Mouse (Mus musculus) heart, embryonic 13.5 days (tissue): ENCODE data around the gene Hspa12a. TPM values are rescaled to one million over a fixed set of nuclear protein-coding genes. Genes with fewer than 3 reads are reported as not detected.
A peak's percentile ranks its signal among the peaks of the same experiment; 100 is the strongest.

Experiments used
- ATAC-seq: fragments of 200-750 bp; cut with Nextera tagmentation; 2 replicates; pipeline ENCODE4 v1.8.0; 2017; ENCODE audit warnings: moderate TSS enrichment; ENCODE audit not compliant: insufficient number of reproducible peaks, low FRiP score, low TSS enrichment; ENCODE audit errors: extremely low read depth
- H3K27ac ChIP-seq: fragments of 300-500 bp; sonication (generic); replicated peaks from 2 replicates; pipeline ENCODE4 v1.5.1; 2015; ENCODE audit warnings: moderate library complexity, mild to moderate bottlenecking, inconsistent platforms
- H3K27me3 ChIP-seq: fragments of 300-500 bp; sonication (generic); replicated peaks from 2 replicates; pipeline ENCODE4 v1.6.1; 2015; ENCODE audit warnings: mild to moderate bottlenecking, inconsistent platforms
- H3K36me3 ChIP-seq: fragments of 300-500 bp; sonication (generic); 2 replicates; pipeline ENCODE4 v1.6.1; 2015; ENCODE audit warnings: mild to moderate bottlenecking, inconsistent platforms
- H3K4me1 ChIP-seq: fragments of 300-500 bp; sonication (generic); 2 replicates; pipeline ENCODE4 v1.6.1; 2015; ENCODE audit warnings: inconsistent platforms
- H3K4me2 ChIP-seq: fragments of 300-500 bp; sonication (generic); 2 replicates; pipeline ENCODE4 v1.6.1; 2015; ENCODE audit warnings: inconsistent platforms, mild to moderate bottlenecking, moderate library complexity
- H3K4me3 ChIP-seq: fragments of 300-500 bp; sonication (generic); 2 replicates; pipeline ENCODE4 v1.5.1; 2015; ENCODE audit warnings: moderate library complexity, mild to moderate bottlenecking, inconsistent platforms
- H3K9ac ChIP-seq: fragments of 300-500 bp; sonication (generic); 2 replicates; pipeline ENCODE4 v1.6.1; 2015; ENCODE audit warnings: inconsistent platforms, mild to moderate bottlenecking, moderate library complexity
- H3K9me3 ChIP-seq: fragments of 300-500 bp; sonication (generic); 2 replicates; pipeline ENCODE4 v1.6.1; 2016; ENCODE audit warnings: inconsistent platforms
- WGBS: fragments of 180-500 bp; shearing (Covaris S2); methylation state at CpG from one replicate; pipeline ENCODE4 v1.1.7; 2015; ENCODE audit warnings: mixed read lengths; 5-methylcytosine and 5-hydroxymethylcytosine counted together
- polyA plus RNA-seq: library from polyadenylated mRNA; unstranded; fragments of >200 nt; fragmentation: Nextera tagmentation; extraction: Ambion mirVana; gene quantifications from 2 replicates; pipeline ENCODE4 v1.2.1, GENCODE M21; 2015

Hspa12a gene
- polyA plus RNA-seq, 1 experiment from 2014 or later, result 9.0 TPM

DNA sequence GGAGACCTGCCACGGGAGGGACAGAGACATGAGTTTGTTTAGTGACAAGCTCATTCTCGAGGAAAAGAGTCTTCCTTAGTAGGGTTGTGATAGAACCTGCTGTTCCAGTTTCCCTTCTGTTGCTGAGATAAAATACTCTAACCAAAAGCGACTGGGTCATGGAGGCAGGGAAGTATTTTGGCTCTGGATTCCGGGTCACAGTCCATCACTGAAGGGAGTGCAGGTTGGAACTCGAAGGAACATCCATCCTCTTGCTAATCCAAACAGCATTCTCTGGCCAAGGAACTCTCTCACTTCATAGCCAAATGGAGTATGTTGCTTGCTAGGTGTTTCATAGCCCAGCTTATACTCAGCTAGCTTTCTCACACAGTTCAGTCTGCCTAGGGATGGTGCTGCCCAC lies 167.0 kb downstream of the Hspa12a start:
- H3K27ac ChIP-seq, result no peak overlapping the region
- H3K36me3 ChIP-seq, result no peaks in the 10 kb centered on the region
- H3K4me1 ChIP-seq, result no peaks in the 10 kb centered on the region
- no peak overlapping the region for H3K4me2 ChIP-seq
- H3K27me3 ChIP-seq, result no peaks in the 10 kb centered on the region
- WGBS, result 61% methylated on average over 5 of the region's 5 CpGs
- H3K9ac ChIP-seq, result no peak overlapping the region
- H3K9me3 ChIP-seq, result no peaks in the 10 kb centered on the region
- ATAC-seq, result no peak
- no peak overlapping the region for H3K4me3 ChIP-seq

DNA sequence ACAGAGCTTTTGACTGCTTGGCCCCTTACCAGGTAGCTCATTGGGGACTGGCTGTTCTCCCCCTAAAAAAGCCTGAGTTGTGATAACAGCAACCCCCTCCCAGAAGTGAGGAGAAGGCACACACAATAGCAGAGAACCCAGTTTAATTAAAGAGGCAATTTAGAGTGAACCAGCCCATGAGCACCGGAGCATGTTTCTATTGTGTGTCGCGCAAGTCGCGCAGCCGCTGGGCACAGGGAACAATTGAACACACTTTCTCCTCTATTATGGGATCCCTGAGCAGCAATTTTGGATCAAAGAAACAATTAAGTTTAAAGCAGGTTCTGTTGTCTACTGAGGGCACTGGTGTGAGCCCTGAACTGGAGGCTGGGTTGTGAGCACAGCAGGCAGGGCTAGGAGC lies 176.1 kb downstream of the Hspa12a start:
- Histone ChIP-seq H3K4me3 (no peak overlapping the region), H3K9ac (no peak overlapping the region), H3K9me3 (no peaks in the 10 kb centered on the region), H3K4me2 (no peak overlapping the region), H3K27ac (no peak overlapping the region), H3K4me1 (peaks cover 3% of the 10 kb centered on the region; the same call in 1 of the 2 replicates), H3K36me3 (no peaks in the 10 kb centered on the region), H3K27me3 (peaks cover 20% of the 10 kb centered on the region; the same call in 1 of the 2 replicates)
- no peak for ATAC-seq
- WGBS, result 95% methylated on average over 6 of the region's 6 CpGs

DNA sequence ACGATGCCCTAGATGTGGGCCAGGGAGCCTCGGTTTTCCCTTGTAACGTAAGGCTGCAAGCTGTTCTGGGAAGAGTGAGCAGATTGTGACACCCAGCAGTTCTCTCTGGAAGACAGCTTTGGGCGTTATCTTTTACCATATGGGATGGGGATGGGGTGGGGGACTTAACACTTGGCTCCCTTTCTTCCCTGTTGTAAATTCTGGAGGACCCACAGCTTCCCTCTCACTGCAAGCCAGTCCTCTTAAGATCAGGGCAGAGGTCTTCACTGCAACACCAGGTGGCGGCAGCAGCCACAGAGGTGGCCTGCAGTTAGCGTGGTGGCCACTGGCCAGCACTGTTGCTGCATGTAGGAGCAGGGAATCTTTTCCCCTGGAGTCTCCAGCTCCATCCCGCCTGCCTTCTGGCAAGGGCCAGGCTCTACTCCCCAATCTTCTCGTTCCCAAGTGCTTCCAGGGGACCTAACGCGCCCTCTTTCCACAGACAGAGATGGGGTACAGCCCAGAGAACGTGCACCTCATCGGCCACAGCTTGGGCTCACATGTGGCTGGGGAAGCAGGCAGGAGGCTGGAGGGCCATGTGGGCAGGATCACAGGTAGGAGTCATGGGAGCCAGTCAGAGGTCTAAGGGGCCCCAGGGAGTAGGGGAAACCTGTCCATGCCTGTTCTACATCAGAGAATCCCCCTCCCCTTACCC lies 180.5 kb downstream of the Hspa12a start:
- Histone ChIP-seq H3K4me2 (peak overlapping the region; percentile 38; the same call in 1 of the 2 replicates), H3K36me3 (no peaks in the 10 kb centered on the region), H3K27ac (no peak overlapping the region), H3K4me1 (peaks cover 3% of the 10 kb centered on the region; the same call in 1 of the 2 replicates), H3K4me3 (no peak overlapping the region), H3K9ac (no peak overlapping the region), H3K27me3 (peaks cover 16% of the 10 kb centered on the region; the same call in 1 of the 2 replicates), H3K9me3 (no peaks in the 10 kb centered on the region)
- 6% methylated on average over 12 of the region's 12 CpGs for WGBS
- no peak for ATAC-seq

DNA sequence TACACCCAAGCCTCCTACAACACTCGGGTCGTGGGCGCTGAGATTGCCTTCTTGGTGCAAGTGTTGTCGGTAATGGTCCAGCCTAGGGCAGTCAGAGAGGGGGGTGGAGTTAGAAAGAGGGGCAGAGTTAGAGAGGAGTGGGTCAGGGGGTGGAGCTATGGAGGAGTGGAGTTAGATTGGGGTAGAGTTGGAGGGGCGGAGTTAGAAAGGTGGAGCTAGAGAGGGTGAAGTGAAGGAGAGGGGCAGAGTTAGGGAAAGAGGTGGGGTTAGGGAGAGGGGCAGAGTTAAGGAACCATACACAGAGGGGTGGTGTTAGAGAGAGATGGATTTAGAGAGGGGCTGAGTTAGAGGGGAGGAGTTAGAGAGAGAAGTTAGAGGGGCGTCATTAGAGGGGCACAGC lies 181.1 kb downstream of the Hspa12a start:
- 24% methylated on average over 6 of the region's 6 CpGs for WGBS
- Histone ChIP-seq H3K9ac (no peak overlapping the region), H3K27ac (no peak overlapping the region), H3K4me1 (peaks cover 3% of the 10 kb centered on the region; the same call in 1 of the 2 replicates), H3K36me3 (no peaks in the 10 kb centered on the region), H3K4me2 (no peak overlapping the region), H3K27me3 (peaks cover 15% of the 10 kb centered on the region; the same call in 1 of the 2 replicates), H3K4me3 (no peak overlapping the region), H3K9me3 (no peaks in the 10 kb centered on the region)
- ATAC-seq, result no peak; the same call in 1 of the 2 replicates

DNA sequence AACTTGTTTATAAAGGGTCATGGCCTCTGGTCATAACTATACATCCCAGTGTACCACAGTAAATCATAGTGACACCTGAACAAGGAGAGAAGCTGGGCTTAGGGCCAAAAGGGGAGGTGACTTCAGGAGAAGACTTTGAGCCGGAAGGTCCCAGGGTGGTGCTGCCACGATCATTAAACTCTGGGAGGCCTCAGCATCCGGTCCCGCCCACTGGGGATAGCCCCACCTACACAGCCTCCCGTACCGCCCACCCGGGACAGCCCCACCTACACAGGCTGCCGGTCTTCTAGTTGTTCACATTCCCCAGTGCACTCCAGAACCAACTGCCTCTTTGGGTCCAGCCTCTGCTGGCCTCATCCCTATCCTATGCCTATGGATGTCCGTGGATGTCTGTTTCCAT lies 184.0 kb downstream of the Hspa12a start, which contains the start of gene Pnliprp2:
Pnliprp2 (plus strand) TSS at position 297 of the 400 bp plus-strand sequence.
- peaks cover 13% of the 10 kb centered on the region; the same call in 1 of the 2 replicates for H3K27me3 ChIP-seq
- H3K4me2 ChIP-seq, result no peak within 1 kb of the TSS
- no peak for ATAC-seq
- no peak within 1 kb of the TSS for H3K4me3 ChIP-seq
- no peak within 1 kb of the TSS for H3K27ac ChIP-seq
- peaks cover 3% of the 10 kb centered on the region; the same call in 1 of the 2 replicates for H3K4me1 ChIP-seq
- WGBS, result 54% methylated on average over 9 of the region's 9 CpGs
- H3K9ac ChIP-seq, result no peak within 1 kb of the TSS
- no peaks in the 10 kb centered on the region for H3K36me3 ChIP-seq
- no peaks in the 10 kb centered on the region; the same call in 1 of the 2 replicates for H3K9me3 ChIP-seq

DNA sequence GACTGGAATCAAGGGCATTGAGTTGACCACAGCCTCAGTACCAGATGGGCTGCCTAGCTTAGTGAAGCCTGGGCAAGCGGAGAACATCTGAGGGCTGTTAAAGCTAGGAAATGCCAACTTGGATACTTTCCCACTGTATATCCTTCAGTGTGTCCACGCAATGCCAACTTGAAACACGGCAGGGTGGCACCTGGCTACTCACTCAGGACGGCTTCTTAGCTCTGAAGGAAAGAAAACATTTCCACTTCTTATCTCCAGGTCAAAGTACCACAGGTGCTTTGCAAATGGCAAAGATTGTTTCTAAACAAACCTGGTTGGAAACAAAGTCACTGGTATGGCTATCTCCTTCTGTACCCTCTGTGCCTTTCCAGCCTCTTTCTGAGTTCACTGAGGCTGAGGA lies 184.6 kb downstream of the Hspa12a start:
- Histone ChIP-seq H3K36me3 (no peaks in the 10 kb centered on the region), H3K9ac (no peak overlapping the region), H3K4me1 (peaks cover 3% of the 10 kb centered on the region; the same call in 1 of the 2 replicates), H3K9me3 (no peaks in the 10 kb centered on the region; the same call in 1 of the 2 replicates), H3K4me2 (no peak overlapping the region), H3K27ac (no peak overlapping the region), H3K27me3 (peaks cover 9% of the 10 kb centered on the region; the same call in 1 of the 2 replicates), H3K4me3 (no peak overlapping the region)
- WGBS, result 85% methylated on average over 4 of the region's 4 CpGs
- ATAC-seq, result no peak

DNA sequence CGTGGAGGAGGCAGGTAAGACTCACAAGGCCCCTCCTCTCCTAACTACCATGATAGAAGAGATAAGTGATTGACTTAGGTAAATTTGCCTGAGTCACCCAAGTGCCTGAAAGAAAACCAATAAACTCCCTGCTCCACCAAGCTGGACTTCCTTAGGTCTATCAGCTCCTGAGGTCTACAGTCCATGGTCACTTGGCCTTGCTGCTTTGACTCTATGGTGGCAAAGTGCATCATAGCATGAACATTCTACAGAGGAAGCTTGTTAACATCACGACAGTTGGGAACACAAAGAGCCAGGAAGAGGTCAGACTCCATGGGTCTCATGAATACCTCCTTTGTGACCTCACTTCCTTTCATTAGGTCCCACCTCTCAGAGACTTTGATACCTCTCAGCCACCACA lies 191.9 kb downstream of the Hspa12a start:
- Histone ChIP-seq H3K4me3 (no peak overlapping the region), H3K9ac (no peak overlapping the region), H3K4me1 (no peaks in the 10 kb centered on the region), H3K4me2 (no peak overlapping the region), H3K9me3 (no peaks in the 10 kb centered on the region; the same call in 1 of the 2 replicates), H3K36me3 (no peaks in the 10 kb centered on the region), H3K27me3 (no peaks in the 10 kb centered on the region), H3K27ac (no peak overlapping the region)
- WGBS, result 55% methylated on average over 2 of the region's 2 CpGs
- no peak for ATAC-seq

DNA sequence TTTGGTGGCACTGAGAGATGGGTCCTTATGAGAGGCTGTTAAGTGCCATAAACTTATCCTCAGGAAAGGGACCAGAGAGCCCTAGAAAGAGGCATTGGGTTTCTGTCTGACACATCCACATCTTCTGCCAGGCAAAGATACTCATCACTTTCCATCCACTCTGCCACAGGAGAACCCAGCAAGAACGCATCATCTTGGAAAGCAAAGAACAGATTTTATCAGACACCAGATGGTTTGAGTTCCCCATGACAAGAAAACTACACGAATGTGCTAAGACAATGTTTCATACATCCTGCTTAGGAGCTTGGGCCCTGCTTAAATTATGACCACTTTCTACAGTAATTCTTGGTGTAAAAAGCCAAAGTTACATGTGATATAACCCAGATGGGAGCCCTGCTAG lies 192.6 kb downstream of the Hspa12a start:
- H3K4me1 ChIP-seq, result no peaks in the 10 kb centered on the region
- no peaks in the 10 kb centered on the region for H3K27me3 ChIP-seq
- ATAC-seq, result no peak

DNA sequence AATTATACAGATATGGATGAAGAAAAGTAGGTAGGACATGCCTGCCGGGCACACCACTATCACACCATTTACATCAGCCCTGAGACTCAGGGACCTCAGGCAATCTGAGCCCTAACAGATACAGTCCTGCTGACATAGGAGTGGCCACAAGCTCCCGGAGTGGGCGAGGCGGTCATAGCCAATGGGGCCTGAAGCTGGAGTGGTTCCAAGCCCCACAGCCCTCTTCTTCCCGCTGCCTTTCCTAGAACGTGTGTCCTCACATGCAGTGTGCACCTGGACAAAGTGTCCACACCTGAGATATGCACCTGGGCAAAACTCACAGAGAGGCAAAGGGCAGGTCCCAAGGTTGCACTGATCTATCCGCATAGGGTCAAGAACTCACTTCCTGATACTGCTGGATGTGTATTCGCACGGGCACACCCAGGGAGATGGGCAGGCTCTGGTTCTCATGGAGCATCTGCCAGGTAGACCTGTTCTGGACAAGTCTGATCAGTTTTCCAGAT lies 195.9 kb downstream of the Hspa12a start:
- Histone ChIP-seq H3K27me3 (no peaks in the 10 kb centered on the region), H3K9ac (no peak overlapping the region), H3K9me3 (no peaks in the 10 kb centered on the region), H3K27ac (no peak overlapping the region), H3K36me3 (no peaks in the 10 kb centered on the region), H3K4me1 (no peaks in the 10 kb centered on the region), H3K4me3 (no peak overlapping the region), H3K4me2 (no peak overlapping the region)
- ATAC-seq, result no peak
- WGBS, result 78% methylated on average over 9 of the region's 9 CpGs

More for the DNA sequence above, 192.6 kb downstream of the Hspa12a start:
- no peaks in the 10 kb centered on the region; the same call in 1 of the 2 replicates for H3K9me3 ChIP-seq
- H3K9ac ChIP-seq, result no peak overlapping the region
- no peak overlapping the region for H3K4me2 ChIP-seq
- no peak overlapping the region for H3K4me3 ChIP-seq
- 64% methylated on average over 2 of the region's 2 CpGs for WGBS
- no peak overlapping the region for H3K27ac ChIP-seq
- H3K36me3 ChIP-seq, result no peaks in the 10 kb centered on the region
